Mouse (Mus musculus) limb, embryonic 13.5 days (tissue): ENCODE data around the gene Gm9887. TPM values are rescaled to one million over a fixed set of nuclear protein-coding genes. Genes with fewer than 3 reads are reported as not detected.

Source experiments
- ATAC-seq: fragments of 200-750 bp; cut with Nextera tagmentation; 2 replicates; pipeline ENCODE4 v1.8.0; 2017; ENCODE audit warnings: low read depth, moderate number of reproducible peaks, moderate TSS enrichment; ENCODE audit not compliant: low FRiP score
- H3K27ac ChIP-seq: fragments of 300-500 bp; sonication (generic); 2 replicates; pipeline ENCODE4 v1.5.1; 2015; ENCODE audit warnings: inconsistent platforms, mild to moderate bottlenecking, moderate library complexity
- H3K27me3 ChIP-seq: fragments of 300-500 bp; sonication (generic); 2 replicates; pipeline ENCODE4 v1.6.1; 2015; ENCODE audit warnings: mild to moderate bottlenecking, inconsistent platforms
- H3K36me3 ChIP-seq: fragments of 300-500 bp; sonication (generic); 2 replicates; pipeline ENCODE4 v1.6.1; 2015; ENCODE audit warnings: inconsistent platforms, mild to moderate bottlenecking, moderate library complexity
- H3K4me1 ChIP-seq: fragments of 300-500 bp; sonication (generic); 2 replicates; pipeline ENCODE4 v1.6.1; 2015; ENCODE audit warnings: inconsistent platforms
- H3K4me2 ChIP-seq: fragments of 300-500 bp; sonication (generic); replicated peaks from 2 replicates; pipeline ENCODE4 v1.6.1; 2015; ENCODE audit warnings: inconsistent platforms, mild to moderate bottlenecking, moderate library complexity
- H3K4me3 ChIP-seq: fragments of 300-500 bp; sonication (generic); 2 replicates; pipeline ENCODE4 v1.5.1; 2015; ENCODE audit warnings: moderate library complexity, mild to moderate bottlenecking, inconsistent platforms
- H3K9ac ChIP-seq: fragments of 300-500 bp; sonication (generic); 2 replicates; pipeline ENCODE4 v1.6.1; 2015; ENCODE audit warnings: mild to moderate bottlenecking, inconsistent platforms
- H3K9me3 ChIP-seq: fragments of 300-500 bp; sonication (generic); 2 replicates; pipeline ENCODE4 v1.6.1; 2016; ENCODE audit warnings: inconsistent platforms
- WGBS: fragments of 180-500 bp; shearing (Covaris S2); methylation state at CpG from one replicate; pipeline ENCODE4 v1.1.7; 2015; 5-methylcytosine and 5-hydroxymethylcytosine counted together
- microRNA-seq: library from miRNA; unstranded; fragments of <30 nt; microRNA quantifications from one replicate; pipeline ENCODE4, GENCODE M21; 2016
- polyA plus RNA-seq: library from polyadenylated mRNA; unstranded; fragments of >200 nt; fragmentation: Nextera tagmentation; extraction: Ambion mirVana; gene quantifications from 2 replicates; pipeline ENCODE4 v1.2.1, GENCODE M21; 2015

The Gm9887 gene
- polyA plus RNA-seq, 1 experiment from 2014 or later, result 1.4 TPM

DNA sequence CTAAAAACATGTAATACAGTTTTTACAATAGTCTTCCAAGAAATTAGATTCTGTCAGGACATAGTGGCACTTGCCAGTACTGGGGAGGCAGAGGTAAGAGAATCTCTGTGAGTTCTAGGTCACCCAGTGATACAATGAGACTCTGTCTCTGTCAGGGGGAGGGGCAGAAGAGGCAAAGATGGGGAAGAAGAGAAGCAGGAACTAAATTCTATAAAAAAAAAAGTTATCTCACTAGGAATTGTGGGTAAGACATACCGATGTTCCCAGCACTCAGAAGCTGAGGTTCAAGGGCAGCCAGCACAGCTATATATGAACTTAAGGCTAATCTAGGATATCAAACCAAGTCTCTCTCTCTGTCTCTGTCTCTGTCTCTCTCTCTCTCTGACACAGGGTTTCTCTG, 40.1 kb downstream of the Gm9887 start:
- WGBS, result 94% methylated on average over 1 of the region's 1 CpGs
- no peak overlapping the region for H3K27ac ChIP-seq
- no peak overlapping the region for H3K9ac ChIP-seq
- ATAC-seq, result no peak
- no peak overlapping the region for H3K4me3 ChIP-seq
- peaks cover 80% of the 10 kb centered on the region for H3K36me3 ChIP-seq
- H3K4me2 ChIP-seq, result no peak overlapping the region
- H3K9me3 ChIP-seq, result no peaks in the 10 kb centered on the region
- no peaks in the 10 kb centered on the region for H3K4me1 ChIP-seq
- no peaks in the 10 kb centered on the region for H3K27me3 ChIP-seq

DNA sequence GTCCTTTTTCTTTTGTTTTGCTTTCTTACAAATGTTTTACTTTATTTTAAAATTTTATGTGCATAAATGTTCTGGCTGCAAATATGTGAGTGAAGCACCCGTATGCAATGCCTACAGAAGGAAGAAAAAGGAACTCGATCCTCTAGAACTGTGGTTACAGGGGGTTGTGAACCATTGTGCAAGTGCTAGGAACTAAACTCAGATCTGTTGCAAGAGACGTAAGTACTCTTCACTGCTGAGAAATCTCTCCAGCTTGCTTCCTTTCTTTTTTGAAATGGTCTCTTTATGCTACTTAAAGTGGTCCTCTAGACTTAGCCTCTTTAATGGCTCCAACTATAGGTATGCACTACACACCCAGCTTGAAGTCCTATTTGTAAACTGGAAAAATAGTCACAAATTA, 41.1 kb downstream of the Gm9887 start:
- ATAC-seq, result no peak
- peaks cover 83% of the 10 kb centered on the region for H3K36me3 ChIP-seq

More for the DNA sequence above, 41.1 kb downstream of the Gm9887 start:
- Histone ChIP-seq H3K27me3 (no peaks in the 10 kb centered on the region), H3K9me3 (no peaks in the 10 kb centered on the region), H3K4me2 (no peak overlapping the region), H3K9ac (no peak overlapping the region), H3K27ac (no peak overlapping the region), H3K4me3 (no peak overlapping the region), H3K4me1 (no peaks in the 10 kb centered on the region)
- WGBS, result 91% methylated on average over 3 of the region's 3 CpGs

Small RNA genes within 50 kb of the gene (microRNA-seq; reads per million reads assigned to microRNA genes)
- gene Gm47299 (not detected), gene Gm47305 (not detected)

Other genes with a start within 250 kb of the Gm9887 start
- 1,605 and 1,666 TPM in 2 replicates for gene Rps29, start 213.3 kb downstream of the Gm9887 start, polyA plus RNA-seq
- gene Lrr1, start 203.6 kb downstream of the Gm9887 start, polyA plus RNA-seq, result 21.7 and 22.6 TPM in 2 replicates
- gene Rpl36al, start 188.4 kb downstream of the Gm9887 start, polyA plus RNA-seq, result 515 and 534 TPM in 2 replicates
- gene Mgat2, start 188.3 kb downstream of the Gm9887 start, polyA plus RNA-seq, result 45.1 and 48.2 TPM in 2 replicates
- gene Gm49383, start 175.4 kb downstream of the Gm9887 start, polyA plus RNA-seq, result 38.7 and 40.4 TPM in 2 replicates
- 10.4 and 11.4 TPM in 2 replicates for gene Dnaaf2, start 174.0 kb downstream of the Gm9887 start, polyA plus RNA-seq
- gene Gm49384, start 168.2 kb downstream of the Gm9887 start, polyA plus RNA-seq, result 31.8 and 32.1 TPM in 2 replicates
- 26.5 and 29.8 TPM in 2 replicates for gene Pole2, start 144.3 kb downstream of the Gm9887 start, polyA plus RNA-seq
- 6.5 and 9.6 TPM in 2 replicates for gene Klhdc1, start 131.3 kb downstream of the Gm9887 start, polyA plus RNA-seq
- gene Klhdc2, start 75.8 kb downstream of the Gm9887 start, polyA plus RNA-seq, result 160 TPM in 2 replicates
- gene Nemf, start 15.3 kb downstream of the Gm9887 start, polyA plus RNA-seq, result 103 and 108 TPM in 2 replicates
- 45.6 and 45.9 TPM in 2 replicates for gene Arf6, start 308 bp downstream of the Gm9887 start, polyA plus RNA-seq
- 32.1 and 34.0 TPM in 2 replicates for gene Vcpkmt, start 210.6 kb upstream of the Gm9887 start, polyA plus RNA-seq